Mouse (Mus musculus): ENCODE data around the gene Trpv2. TPM values are rescaled to one million over a fixed set of nuclear protein-coding genes. Genes with fewer than 3 reads are reported as not detected.

Trpv2 gene
- polyA plus RNA-seq, 1 experiment from 2014 or later = 13.4 TPM

DNA sequence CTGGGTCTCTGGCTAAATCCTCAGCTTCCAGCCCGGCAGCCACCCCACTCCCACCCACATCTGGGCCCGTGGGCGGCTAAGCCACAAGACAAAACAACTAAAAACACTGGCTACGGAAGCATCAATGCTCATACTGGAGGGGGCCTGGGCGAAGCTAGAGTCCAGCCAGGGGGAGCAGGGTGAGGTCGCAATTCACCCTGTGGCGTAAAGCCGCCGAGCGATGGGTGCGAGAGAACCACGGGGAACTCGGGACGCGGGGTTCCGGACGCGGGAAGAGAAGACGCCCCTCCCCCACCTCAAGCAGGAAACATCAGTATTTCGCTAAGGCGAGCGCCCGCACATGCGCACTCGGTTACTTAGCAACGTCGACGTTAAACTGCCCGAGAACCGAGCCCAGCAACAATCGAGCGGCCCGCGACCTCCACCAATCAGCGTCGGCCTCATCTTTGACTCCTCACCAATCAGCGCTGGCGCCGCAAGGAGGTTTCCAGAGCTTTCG is 23.5 kb upstream of the Trpv2 start, which contains the start of gene Ubb:
Gene Ubb, plus strand, starts transcription at position 445 of the 499 bp plus-strand sequence.
- peak; percentile 96 for ATAC-seq (ENCODE audit: insufficient read depth, low FRiP score, low read depth)
- under 1% methylated on average over 40 of the region's 40 CpGs for WGBS
- Histone ChIP-seq H3K27ac (peak within 1 kb of the TSS; percentile 100), H3K4me2 (peak within 1 kb of the TSS; percentile 63), H3K9ac (peak within 1 kb of the TSS; percentile 87), H3K4me1 (peaks cover 21% of the 10 kb centered on the region), H3K4me3 (replicated peaks) (peak within 1 kb of the TSS; percentile 70), H3K9me3 (no peaks in the 10 kb centered on the region), H3K27me3 (replicated peaks) (no peaks in the 10 kb centered on the region), H3K36me3 (0 out of 2 replicates have a peak, but pooled peaks cover 3% of the 10 kb centered on the region)

DNA sequence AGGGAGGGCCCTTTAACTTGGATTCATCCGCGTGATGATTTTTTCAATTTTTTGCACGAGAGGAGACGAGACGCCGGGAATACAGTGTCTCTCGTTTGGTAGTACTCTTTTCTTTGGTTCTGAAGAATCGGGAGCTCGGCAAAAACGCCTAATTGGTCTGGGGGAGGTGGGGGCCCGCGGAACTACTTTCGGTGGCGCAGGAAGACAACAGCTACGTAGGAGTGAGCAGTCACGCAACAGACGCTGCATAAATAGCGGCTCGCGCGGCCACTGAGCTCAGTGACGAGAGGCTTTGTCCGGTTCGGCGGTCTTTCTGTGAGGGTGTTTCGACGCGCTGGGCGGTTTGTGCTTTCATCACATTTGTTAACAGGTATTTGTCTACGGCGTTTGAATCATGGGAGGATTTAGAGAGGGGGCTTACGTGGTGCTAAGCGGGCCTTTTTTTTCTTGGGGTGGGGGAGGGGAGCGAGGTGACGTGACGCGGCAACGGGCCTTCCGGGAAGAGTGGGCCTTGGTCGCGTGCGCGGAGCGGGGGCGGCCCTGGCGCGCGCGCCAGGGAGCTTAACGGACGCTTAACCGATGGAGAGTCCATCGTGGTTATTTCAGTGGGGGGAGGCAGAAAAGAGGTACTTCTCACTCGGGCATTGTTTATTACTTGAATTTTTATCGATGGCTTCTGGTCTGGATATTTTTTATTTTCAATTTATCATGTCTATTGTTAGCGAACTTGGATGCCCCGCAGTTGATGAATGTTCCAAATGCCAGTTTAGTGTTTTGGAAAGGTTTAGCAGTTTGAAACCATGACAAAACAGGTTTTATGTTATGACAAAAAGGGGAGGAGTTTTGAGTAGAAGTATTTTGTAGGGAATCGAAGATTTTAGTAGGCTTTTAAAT is 22.8 kb upstream of the Trpv2 start:
- H3K9me3 ChIP-seq = no peaks in the 10 kb centered on the region
- 0 out of 2 replicates have a peak, but pooled peaks cover 3% of the 10 kb centered on the region for H3K36me3 ChIP-seq
- ATAC-seq (ENCODE audit: insufficient read depth, low FRiP score, low read depth) = peak; percentile 80
- no peaks in the 10 kb centered on the region for H3K27me3 ChIP-seq (replicated peaks)
- peak overlapping the region; percentile 70 for H3K4me3 ChIP-seq (replicated peaks)
- H3K4me1 ChIP-seq = peaks cover 21% of the 10 kb centered on the region
- H3K27ac ChIP-seq = peak overlapping the region; percentile 87
- peak overlapping the region; percentile 45 for H3K4me2 ChIP-seq
- under 1% methylated on average over 58 of the region's 58 CpGs for WGBS
- peak overlapping the region; percentile 60 for H3K9ac ChIP-seq

DNA sequence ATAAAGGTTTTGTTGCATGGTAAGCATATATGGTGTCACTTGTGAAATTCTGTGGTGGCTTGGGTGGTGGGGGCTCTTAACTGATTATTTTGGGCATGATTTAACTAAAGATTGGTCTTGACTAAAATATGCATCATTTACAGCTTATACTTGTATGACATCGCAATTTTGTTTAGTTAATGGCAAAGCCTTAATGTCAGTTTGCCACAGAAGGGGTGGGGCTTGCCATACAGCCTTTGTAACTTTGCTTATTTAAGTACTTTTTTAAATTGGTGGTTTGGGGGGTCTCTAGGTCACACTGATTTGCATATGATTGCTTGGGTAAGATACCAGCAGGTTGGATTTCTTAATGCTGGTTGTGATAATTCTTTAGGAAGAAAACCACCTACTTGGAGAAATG is 21.1 kb upstream of the Trpv2 start:
- Histone ChIP-seq H3K4me3 (replicated peaks) (peak overlapping the region; percentile 44), H3K27me3 (replicated peaks) (no peaks in the 10 kb centered on the region), H3K9ac (peak overlapping the region; percentile 19; the same call in 1 of the 2 replicates), H3K9me3 (no peaks in the 10 kb centered on the region), H3K27ac (no peak overlapping the region), H3K4me1 (peaks cover 21% of the 10 kb centered on the region), H3K4me2 (peak overlapping the region; percentile 86), H3K36me3 (0 out of 2 replicates have a peak, but pooled peaks cover 3% of the 10 kb centered on the region)
- 21% methylated on average over 1 of the region's 1 CpGs for WGBS
- no peak for ATAC-seq (ENCODE audit: insufficient read depth, low FRiP score, low read depth)

DNA sequence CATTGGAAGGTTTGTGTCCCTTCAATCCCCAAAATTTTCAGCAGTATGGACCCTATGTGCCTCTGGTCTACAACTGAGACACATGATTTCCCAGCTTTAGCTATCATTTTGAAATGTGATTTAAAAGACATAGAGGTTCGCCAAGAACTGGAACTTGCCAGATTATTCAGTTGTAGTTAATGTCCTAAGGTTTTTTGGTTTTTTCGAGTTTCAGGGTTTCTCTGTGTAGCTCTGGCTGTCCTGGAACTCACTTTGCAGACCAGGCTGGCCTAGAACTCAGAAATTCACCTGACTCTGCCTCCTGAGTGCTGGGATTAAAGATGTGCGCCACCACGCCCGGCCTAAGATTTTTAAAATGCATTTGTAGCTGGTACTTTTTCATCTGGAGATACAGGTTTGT is 20.7 kb upstream of the Trpv2 start:
- ATAC-seq (ENCODE audit: insufficient read depth, low FRiP score, low read depth) = no peak
- H3K27me3 ChIP-seq (replicated peaks) = no peaks in the 10 kb centered on the region
- H3K27ac ChIP-seq = no peak overlapping the region
- no peak overlapping the region for H3K9ac ChIP-seq
- H3K36me3 ChIP-seq = 0 out of 2 replicates have a peak, but pooled peaks cover 3% of the 10 kb centered on the region
- peak overlapping the region; percentile 86 for H3K4me2 ChIP-seq
- H3K4me1 ChIP-seq = peaks cover 21% of the 10 kb centered on the region
- no peaks in the 10 kb centered on the region for H3K9me3 ChIP-seq
- WGBS = 76% methylated on average over 5 of the region's 5 CpGs
- H3K4me3 ChIP-seq (replicated peaks) = peak overlapping the region; percentile 44

DNA sequence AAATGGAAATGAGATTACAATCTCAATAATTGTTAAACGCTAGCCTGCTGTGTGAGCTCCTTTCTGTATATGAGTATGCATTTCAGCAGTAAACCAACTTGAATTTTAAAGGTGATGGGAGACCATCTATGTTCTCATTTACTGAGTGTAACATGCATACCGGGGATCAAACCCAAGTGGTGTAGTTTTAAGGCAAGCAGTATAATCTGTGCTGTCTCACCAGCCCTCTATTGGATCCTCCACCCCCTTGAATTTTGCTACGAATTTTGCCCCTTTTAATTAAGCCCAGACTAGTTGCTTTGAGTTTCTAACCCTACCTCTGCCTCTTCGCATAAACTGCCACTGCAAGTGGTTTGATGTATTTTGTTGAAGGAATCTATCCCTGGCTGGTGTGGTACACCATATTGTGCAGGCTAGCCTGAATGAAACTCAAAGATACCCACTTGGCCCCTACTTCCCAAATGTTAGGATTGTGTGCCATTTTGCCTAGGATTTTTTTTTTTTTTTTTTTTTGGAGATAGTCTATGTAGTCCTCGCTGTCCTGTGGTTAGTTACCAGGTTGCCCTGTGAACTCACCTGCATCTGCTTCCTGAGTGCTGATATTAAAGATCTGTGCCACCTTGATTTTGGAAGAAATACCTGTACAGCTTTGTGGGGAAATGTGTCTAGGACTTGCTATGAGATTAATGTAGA is 20.0 kb upstream of the Trpv2 start:
- Histone ChIP-seq H3K9me3 (no peaks in the 10 kb centered on the region), H3K4me2 (peak overlapping the region; percentile 86), H3K4me3 (replicated peaks) (peak overlapping the region; percentile 44), H3K27me3 (replicated peaks) (no peaks in the 10 kb centered on the region), H3K36me3 (0 out of 2 replicates have a peak, but pooled peaks cover 3% of the 10 kb centered on the region), H3K27ac (no peak overlapping the region), H3K9ac (no peak overlapping the region), H3K4me1 (peaks cover 21% of the 10 kb centered on the region)
- no peak for ATAC-seq (ENCODE audit: insufficient read depth, low FRiP score, low read depth)
- 72% methylated on average over 5 of the region's 5 CpGs for WGBS

DNA sequence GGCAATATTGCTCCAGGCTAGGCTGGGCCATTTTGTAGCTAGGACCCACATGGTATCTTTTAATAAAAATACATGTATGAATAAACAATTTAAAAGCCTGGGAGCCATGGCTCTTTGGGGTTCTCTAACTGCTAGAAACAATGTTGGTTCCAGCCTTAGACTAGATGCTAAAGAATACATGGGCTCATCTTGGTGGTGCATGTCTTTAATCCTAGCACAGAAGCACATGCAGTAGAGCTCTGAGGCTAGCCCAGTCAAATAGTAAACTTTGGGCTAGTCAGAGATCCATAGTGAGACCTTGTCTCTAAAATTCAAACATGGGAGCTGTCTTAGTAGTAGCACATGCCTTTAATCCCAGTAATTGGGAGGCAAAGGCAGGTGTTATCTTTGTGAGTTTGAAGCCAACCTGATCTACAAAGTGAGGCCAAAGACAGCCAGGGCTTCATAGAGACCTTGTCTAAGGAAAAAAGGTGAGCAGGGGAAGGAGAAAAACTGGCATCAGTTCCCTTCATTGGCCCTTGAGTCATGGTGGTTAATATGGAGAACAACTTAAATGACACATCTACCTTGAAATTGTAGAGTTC is 19.3 kb upstream of the Trpv2 start:
- H3K9me3 ChIP-seq = no peaks in the 10 kb centered on the region
- H3K36me3 ChIP-seq = 0 out of 2 replicates have a peak, but pooled peaks cover 3% of the 10 kb centered on the region
- H3K4me2 ChIP-seq = peak overlapping the region; percentile 86; the same call in 1 of the 2 replicates
- ATAC-seq (ENCODE audit: insufficient read depth, low FRiP score, low read depth) = no peak
- no peaks in the 10 kb centered on the region for H3K27me3 ChIP-seq (replicated peaks)
- peaks cover 18% of the 10 kb centered on the region for H3K4me1 ChIP-seq
- H3K27ac ChIP-seq = no peak overlapping the region
- H3K4me3 ChIP-seq (replicated peaks) = no peak overlapping the region
- H3K9ac ChIP-seq = no peak overlapping the region

DNA sequence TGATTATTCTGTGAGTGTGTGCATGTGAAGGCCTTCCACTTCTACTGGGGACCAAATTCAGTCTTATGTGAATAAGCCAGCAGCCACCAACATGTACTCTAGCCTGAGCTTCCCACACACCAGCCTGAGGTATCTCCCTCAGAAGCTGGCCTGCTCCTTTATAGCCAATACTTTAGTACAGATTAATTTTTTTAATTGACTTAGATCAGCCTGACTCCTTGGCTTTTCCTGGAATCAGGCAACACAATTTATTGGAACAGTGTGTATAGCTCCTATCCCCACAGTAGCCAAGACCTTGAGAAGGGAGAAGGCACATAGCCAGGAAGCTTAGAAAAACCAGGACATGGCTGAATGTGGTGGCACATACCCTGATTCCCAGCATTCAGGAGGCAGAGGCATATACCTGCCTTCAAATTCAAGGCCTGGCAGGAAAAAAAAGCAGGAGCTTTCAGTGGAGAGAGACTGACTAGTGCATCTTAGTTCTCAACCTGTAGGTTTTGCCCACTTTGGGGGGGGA is 18.3 kb upstream of the Trpv2 start:
- 0 out of 2 replicates have a peak, but pooled peaks cover 3% of the 10 kb centered on the region for H3K36me3 ChIP-seq
- no peak overlapping the region for H3K4me3 ChIP-seq (replicated peaks)
- H3K4me2 ChIP-seq = no peak overlapping the region
- no peak overlapping the region for H3K9ac ChIP-seq
- no peak overlapping the region for H3K27ac ChIP-seq
- no peak for ATAC-seq (ENCODE audit: insufficient read depth, low FRiP score, low read depth)
- peaks cover 18% of the 10 kb centered on the region for H3K4me1 ChIP-seq
- no peaks in the 10 kb centered on the region for H3K27me3 ChIP-seq (replicated peaks)
- no peaks in the 10 kb centered on the region for H3K9me3 ChIP-seq

DNA sequence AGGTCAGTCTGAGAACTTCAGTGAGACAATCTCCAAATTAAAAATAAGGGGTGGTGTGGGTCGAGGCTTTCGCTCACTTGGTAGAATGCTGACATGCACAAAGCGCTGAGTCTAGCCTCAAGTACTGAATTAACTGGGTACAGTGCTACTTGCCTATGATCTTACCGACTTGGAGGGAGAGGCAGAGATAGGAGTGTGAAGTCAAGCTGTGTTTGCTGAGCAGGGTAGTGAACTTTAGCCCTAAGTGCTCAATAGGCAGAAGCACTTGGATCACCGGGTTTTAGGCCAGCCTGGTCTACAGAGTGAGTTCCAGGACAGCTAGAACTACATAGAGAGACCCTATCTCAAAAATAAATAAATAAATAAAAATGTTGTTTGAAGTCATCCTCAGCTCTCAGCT is 17.1 kb upstream of the Trpv2 start:
- no peaks in the 10 kb centered on the region for H3K9me3 ChIP-seq
- H3K4me3 ChIP-seq (replicated peaks) = no peak overlapping the region
- H3K4me2 ChIP-seq = no peak overlapping the region
- H3K27me3 ChIP-seq (replicated peaks) = no peaks in the 10 kb centered on the region
- H3K27ac ChIP-seq = no peak overlapping the region
- ATAC-seq (ENCODE audit: insufficient read depth, low FRiP score, low read depth) = no peak
- H3K36me3 ChIP-seq = 0 out of 2 replicates have a peak, but pooled peaks cover 3% of the 10 kb centered on the region
- WGBS = 48% methylated on average over 5 of the region's 5 CpGs
- peaks cover 18% of the 10 kb centered on the region for H3K4me1 ChIP-seq
- H3K9ac ChIP-seq = no peak overlapping the region

DNA sequence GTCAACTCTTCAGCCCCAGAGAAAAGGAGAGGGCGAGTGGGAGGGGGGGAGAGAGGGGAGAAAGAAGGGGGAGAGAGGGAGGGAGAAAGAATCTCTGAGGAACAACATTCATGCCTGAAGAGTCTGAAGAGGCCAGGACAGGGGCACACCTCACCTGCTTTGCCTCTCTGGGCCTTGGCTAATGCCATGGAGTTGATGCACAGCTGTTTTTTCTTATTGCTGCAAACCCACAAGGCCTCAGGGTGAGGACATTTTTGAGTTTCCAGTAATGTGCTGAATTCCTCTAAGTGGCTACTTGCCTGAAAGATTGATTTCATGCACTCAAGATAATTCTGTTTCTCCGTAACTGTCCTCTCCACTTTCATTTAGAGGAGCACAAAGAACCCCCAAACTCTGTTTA is 16.1 kb upstream of the Trpv2 start:
- Histone ChIP-seq H3K9me3 (no peaks in the 10 kb centered on the region), H3K4me3 (replicated peaks) (no peak overlapping the region), H3K27ac (no peak overlapping the region), H3K9ac (no peak overlapping the region), H3K36me3 (0 out of 2 replicates have a peak, but pooled peaks cover 2% of the 10 kb centered on the region), H3K4me1 (peaks cover 18% of the 10 kb centered on the region), H3K27me3 (replicated peaks) (no peaks in the 10 kb centered on the region), H3K4me2 (no peak overlapping the region)
- WGBS = 60% methylated on average over 2 of the region's 2 CpGs
- ATAC-seq (ENCODE audit: insufficient read depth, low FRiP score, low read depth) = no peak

DNA sequence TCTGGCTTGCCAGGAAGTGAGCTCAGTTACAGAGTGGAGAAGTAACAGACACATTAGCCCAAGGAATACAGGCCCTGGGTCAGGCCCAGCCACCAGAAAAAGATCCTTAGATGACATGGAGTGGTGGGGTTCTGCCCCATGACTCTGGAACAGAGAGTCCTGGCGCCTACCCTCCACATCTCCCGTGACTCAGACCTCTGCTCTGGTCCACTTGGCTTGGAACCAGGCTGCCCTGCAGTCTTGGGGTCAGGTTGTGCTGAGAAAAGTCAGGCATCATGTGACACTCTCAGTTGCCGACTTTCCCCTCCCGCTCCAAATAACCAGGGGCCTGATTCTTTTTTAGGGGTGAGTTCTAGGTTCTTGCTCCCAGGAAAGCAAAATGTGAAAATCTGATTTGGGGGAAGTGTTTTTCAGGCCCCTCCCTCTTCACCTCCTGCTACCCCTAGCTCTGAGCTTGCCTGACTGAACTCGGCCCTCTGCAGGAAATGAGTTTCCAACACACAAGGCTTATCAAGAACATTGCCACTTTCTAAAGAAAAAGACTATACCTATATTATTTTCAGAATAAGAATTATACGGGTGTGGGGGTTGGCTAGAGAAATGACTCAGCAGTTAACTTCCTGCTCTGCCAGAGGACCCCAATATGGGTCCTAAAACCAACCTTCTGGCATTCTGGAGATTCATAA is 15.2 kb upstream of the Trpv2 start:
- H3K27me3 ChIP-seq (replicated peaks) = no peaks in the 10 kb centered on the region

DNA sequence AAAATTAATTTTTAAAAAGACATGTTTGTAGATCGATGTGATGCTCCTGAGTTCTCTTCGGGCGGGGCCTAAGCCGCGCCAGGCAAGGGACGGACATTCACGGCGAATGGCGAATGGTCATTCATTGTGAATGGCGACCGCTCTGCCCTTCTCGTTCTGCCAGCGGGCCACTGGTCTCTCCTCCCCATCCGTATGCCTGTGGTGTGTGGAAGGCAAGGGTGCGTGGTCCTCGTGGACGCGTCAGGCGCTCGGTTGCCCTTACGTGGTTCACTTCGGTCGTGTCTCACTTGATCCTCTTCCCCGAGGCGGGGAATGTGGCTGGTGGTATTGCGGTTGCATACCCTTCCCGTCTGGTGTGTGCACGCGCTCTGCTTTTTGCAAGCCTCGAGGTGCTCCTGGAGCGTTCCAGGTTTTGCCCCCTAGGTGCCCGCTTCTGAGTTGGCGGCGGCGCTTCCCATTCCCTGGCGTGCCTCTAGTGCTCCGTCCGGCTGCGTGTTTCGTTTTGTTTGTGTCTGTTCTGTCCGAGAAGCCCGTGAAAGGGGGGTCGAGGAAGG is 13.7 kb upstream of the Trpv2 start:
- no peaks in the 10 kb centered on the region for H3K9me3 ChIP-seq
- H3K27ac ChIP-seq = no peak overlapping the region
- peak overlapping the region; percentile 68 for H3K4me2 ChIP-seq
- no peaks in the 10 kb centered on the region for H3K27me3 ChIP-seq (replicated peaks)
- ATAC-seq (ENCODE audit: insufficient read depth, low FRiP score, low read depth) = no peak
- no peaks in the 10 kb centered on the region for H3K36me3 ChIP-seq
- 0 out of 2 replicates have a peak, but pooled peaks cover under 1% of the 10 kb centered on the region for H3K4me1 ChIP-seq
- WGBS = 32% methylated on average over 43 of the region's 43 CpGs
- no peak overlapping the region for H3K9ac ChIP-seq
- peak overlapping the region; percentile 34 for H3K4me3 ChIP-seq (replicated peaks)

More for the DNA sequence above, 15.2 kb upstream of the Trpv2 start:
- peaks cover 12% of the 10 kb centered on the region for H3K4me1 ChIP-seq
- 51% methylated on average over 6 of the region's 6 CpGs for WGBS
- H3K9ac ChIP-seq = no peak overlapping the region
- no peaks in the 10 kb centered on the region for H3K9me3 ChIP-seq
- ATAC-seq (ENCODE audit: insufficient read depth, low FRiP score, low read depth) = no peak
- H3K4me2 ChIP-seq = no peak overlapping the region
- H3K27ac ChIP-seq = no peak overlapping the region
- H3K4me3 ChIP-seq (replicated peaks) = no peak overlapping the region
- H3K36me3 ChIP-seq = no peaks in the 10 kb centered on the region
